Mouse (Mus musculus) hindbrain, postnatal 0 days (tissue): Measurements from ENCODE around the gene Zfp512b. TPM values are rescaled to one million over a fixed set of nuclear protein-coding genes. Genes with fewer than 3 reads are reported as not detected.
A peak's percentile ranks its signal among the peaks of the same experiment; 100 is the strongest.

ENCODE experiments used
- ATAC-seq: fragments of 200-750 bp; cut with Nextera tagmentation; 2 replicates; pipeline ENCODE4 v1.8.0; 2017; ENCODE audit warnings: mild to moderate bottlenecking, moderate TSS enrichment, moderate library complexity
- DNase-seq: peaks from one replicate; pipeline ENCODE4 v3.0.0-alpha.2; 2015; ENCODE audit warnings: low spot score
- H3K27ac ChIP-seq: fragments of 300-500 bp; sonication (generic); 2 replicates; pipeline ENCODE4 v1.5.1; 2014; ENCODE audit warnings: mild to moderate bottlenecking
- H3K27me3 ChIP-seq: fragments of 300-500 bp; sonication (generic); 2 replicates; pipeline ENCODE4 v1.6.1; 2014; ENCODE audit warnings: low read length, mixed read lengths; ENCODE audit not compliant: insufficient read depth
- H3K36me3 ChIP-seq: fragments of 300-500 bp; sonication (generic); 2 replicates; pipeline ENCODE4 v1.6.1; 2014; ENCODE audit warnings: low read length, mixed read lengths; ENCODE audit not compliant: insufficient read depth
- H3K4me1 ChIP-seq: fragments of 300-500 bp; sonication (generic); 2 replicates; pipeline ENCODE4 v1.6.1; 2014; ENCODE audit warnings: antibody characterized with exemption, low read length, mixed read lengths; ENCODE audit not compliant: insufficient read depth
- H3K4me2 ChIP-seq: fragments of 300-500 bp; sonication (generic); 2 replicates; pipeline ENCODE4 v1.6.1; 2014; ENCODE audit warnings: low read depth, mild to moderate bottlenecking, low read length, moderate library complexity, mixed read lengths
- H3K4me3 ChIP-seq: fragments of 300-500 bp; sonication (generic); 2 replicates; pipeline ENCODE4 v1.5.1; 2014; ENCODE audit warnings: low read length
- H3K9ac ChIP-seq: fragments of 300-500 bp; sonication (generic); replicated peaks from 2 replicates; pipeline ENCODE4 v1.6.1; 2014; ENCODE audit warnings: mild to moderate bottlenecking, low read length, moderate library complexity, mixed read lengths
- H3K9me3 ChIP-seq: fragments of 300-500 bp; sonication (generic); 2 replicates; pipeline ENCODE4 v1.6.1; 2016; ENCODE audit warnings: low read length, mixed read lengths
- CTCF ChIP-seq: IDR thresholded peaks from 2 replicates; pipeline ENCODE4 v1.5.1; 2016; ENCODE audit warnings: antibody characterized with exemption, control low read depth, low read depth
- WGBS: fragments of 180-500 bp; shearing (Covaris S2); extraction: QIAGEN DNeasy Blood & Tissue Kit; methylation state at CpG from one replicate; pipeline ENCODE4 v1.1.7; 2014; 5-methylcytosine and 5-hydroxymethylcytosine counted together
- polyA plus RNA-seq: library from polyadenylated mRNA; unstranded; fragments of >200 nt; fragmentation: Nextera tagmentation; extraction: Ambion mirVana; gene quantifications from 2 replicates; pipeline ENCODE4 v1.2.1, GENCODE M21; 2015
- total RNA-seq: library from RNA; depleted of rRNA; stranded (reverse); fragments of >200 nt; gene quantifications from 2 replicates; pipeline ENCODE4 v1.2.3, GENCODE M21; 2014

Zfp512b gene
- total and polyA plus RNA-seq, 2 experiments from 2014 or later: 66.2 to 74.6 TPM

DNA sequence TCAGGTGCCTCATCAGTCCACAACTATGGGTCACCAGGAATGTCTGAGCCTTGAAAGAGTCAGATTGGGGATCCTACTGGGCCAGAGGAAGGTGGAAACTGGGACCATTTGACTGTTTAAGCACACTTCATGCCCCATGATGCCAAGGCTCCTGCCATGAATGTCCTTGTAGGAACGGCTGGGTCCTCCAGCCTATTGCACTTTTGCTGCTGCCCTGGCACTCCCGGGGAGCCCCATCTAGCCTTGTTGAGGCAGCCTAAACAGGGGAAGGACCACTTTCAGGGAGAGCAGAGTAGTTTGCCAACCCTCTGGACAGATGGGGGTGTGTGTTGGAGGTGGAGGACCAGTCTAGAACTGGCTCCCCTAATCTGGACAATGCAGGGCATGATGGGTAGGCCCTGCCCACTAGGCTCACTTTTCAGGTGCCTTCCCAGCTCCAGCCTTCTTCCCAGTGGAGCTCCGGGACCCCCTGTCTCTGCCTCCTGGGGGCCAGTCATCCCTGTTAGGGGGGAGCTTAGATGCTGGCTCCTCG, 8.1 kb downstream of the Zfp512b start, which contains the start of gene Uckl1:
Uckl1 (minus strand) TSS at position 482 of the 532 bp plus-strand sequence.
- Histone ChIP-seq H3K9me3 (no peaks in the 10 kb centered on the region), H3K36me3 (peaks cover 47% of the 10 kb centered on the region), H3K4me1 (peaks cover 5% of the 10 kb centered on the region; the same call in 1 of the 2 replicates), H3K27ac (no peak within 1 kb of the TSS), H3K9ac (no peak within 1 kb of the TSS), H3K27me3 (no peaks in the 10 kb centered on the region), H3K4me3 (no peak within 1 kb of the TSS), H3K4me2 (no peak within 1 kb of the TSS)
- 90% methylated on average over 4 of the region's 4 CpGs for WGBS
- DNase-seq: no peak
- ATAC-seq: no peak
- TF ChIP-seq CTCF: no peak

DNA sequence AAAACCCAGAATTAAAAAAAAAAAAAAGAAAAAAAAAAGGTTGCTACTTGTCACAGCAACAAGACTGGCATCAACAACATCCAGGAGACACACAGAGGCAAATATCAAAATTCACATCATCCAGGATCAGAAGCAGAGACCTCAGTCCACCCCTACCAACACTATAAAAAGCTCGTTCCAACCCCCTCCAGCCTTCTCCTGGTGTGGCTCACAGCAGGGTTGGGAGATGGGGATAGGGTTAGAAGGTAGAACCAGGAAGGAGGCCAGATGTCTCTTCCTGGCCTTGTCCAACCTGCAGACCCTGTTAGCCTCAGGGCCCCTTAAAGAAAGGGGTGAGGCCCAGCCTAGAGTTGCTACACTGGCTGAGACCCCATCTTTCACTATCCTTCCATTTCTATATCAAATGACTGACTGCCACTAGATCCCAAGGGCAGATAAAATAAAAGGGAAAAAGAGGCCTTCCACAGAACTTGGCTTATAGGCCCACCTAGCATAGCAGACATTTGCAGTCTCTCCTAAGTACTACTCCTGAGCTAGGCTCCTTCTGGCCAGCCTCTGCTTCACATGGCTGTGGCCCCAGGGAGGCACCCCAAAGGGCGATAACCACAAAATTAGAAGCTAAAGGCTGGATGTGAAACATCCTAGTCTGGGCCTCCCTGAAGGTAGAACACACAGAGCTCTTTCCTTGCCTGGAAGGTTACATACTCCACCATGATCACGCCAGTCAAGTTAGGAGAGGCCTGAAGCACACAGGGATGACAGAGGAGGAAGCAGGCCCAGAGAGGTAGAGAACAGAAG, 8.9 kb downstream of the Zfp512b start:
- Histone ChIP-seq H3K36me3 (peaks cover 39% of the 10 kb centered on the region), H3K4me2 (no peak overlapping the region), H3K27me3 (no peaks in the 10 kb centered on the region), H3K27ac (no peak overlapping the region), H3K9me3 (no peaks in the 10 kb centered on the region), H3K4me3 (no peak overlapping the region), H3K9ac (no peak overlapping the region), H3K4me1 (peaks cover 5% of the 10 kb centered on the region; the same call in 1 of the 2 replicates)
- no peak for TF ChIP-seq CTCF
- 87% methylated on average over 3 of the region's 3 CpGs for WGBS
- DNase-seq (no peak), ATAC-seq (no peak)

DNA sequence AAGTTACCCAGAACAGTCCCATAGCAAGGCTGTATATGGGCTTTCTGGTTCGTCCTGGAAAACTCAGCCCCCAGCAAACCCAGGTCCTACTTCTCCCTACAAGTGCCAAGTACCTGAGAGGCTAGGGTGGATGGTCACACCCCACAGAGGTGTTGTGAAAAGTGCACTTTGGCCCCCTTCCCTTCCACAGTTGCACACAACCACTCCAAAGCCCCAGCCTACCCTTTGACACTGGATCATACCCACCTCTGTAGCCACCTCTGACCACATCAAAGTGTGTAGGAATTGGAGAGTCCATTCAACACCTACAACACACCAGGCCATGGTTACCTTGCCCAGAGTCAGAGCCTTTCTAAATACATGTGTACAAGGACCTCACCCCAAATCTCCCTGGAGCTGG, 9.7 kb downstream of the Zfp512b start:
- Histone ChIP-seq H3K9ac (no peak overlapping the region), H3K9me3 (no peaks in the 10 kb centered on the region)
- 94% methylated on average over 1 of the region's 1 CpGs for WGBS

DNA sequence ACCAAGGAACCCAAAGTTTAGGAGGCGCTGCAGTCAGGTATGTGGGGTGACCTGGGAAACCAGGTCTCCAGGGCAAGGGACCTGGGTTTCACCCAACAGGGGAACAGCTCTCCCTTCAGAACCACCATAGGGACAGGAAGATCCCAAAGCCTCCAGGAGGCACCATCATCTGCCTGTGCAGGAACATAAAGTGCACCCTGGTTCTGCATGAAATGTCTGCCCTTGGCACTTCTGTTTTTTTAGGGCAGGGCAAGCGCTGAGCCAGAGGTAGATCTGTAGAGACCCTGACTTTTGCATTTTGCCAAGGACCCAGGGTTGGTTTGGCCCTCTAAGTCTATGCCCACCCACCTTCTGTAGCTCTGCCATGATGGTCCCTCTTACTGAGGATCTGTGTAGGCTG, 10.2 kb downstream of the Zfp512b start:
- 86% methylated on average over 2 of the region's 2 CpGs for WGBS
- Histone ChIP-seq H3K36me3 (peaks cover 32% of the 10 kb centered on the region), H3K4me1 (peaks cover 6% of the 10 kb centered on the region), H3K27ac (peak overlapping the region; percentile 20; the same call in 1 of the 2 replicates), H3K9me3 (no peaks in the 10 kb centered on the region), H3K4me3 (no peak overlapping the region), H3K27me3 (no peaks in the 10 kb centered on the region), H3K9ac (no peak overlapping the region; the same call in 1 of the 2 replicates), H3K4me2 (peak overlapping the region; percentile 96)
- ATAC-seq: no peak
- TF ChIP-seq CTCF: no peak
- DNase-seq: no peak

More for the DNA sequence above, 9.7 kb downstream of the Zfp512b start:
- ATAC-seq (no peak), DNase-seq (no peak)
- Histone ChIP-seq H3K4me1 (peaks cover 5% of the 10 kb centered on the region; the same call in 1 of the 2 replicates), H3K27me3 (no peaks in the 10 kb centered on the region), H3K4me3 (no peak overlapping the region), H3K27ac (no peak overlapping the region), H3K36me3 (peaks cover 37% of the 10 kb centered on the region), H3K4me2 (no peak overlapping the region)
- no peak for TF ChIP-seq CTCF

DNA sequence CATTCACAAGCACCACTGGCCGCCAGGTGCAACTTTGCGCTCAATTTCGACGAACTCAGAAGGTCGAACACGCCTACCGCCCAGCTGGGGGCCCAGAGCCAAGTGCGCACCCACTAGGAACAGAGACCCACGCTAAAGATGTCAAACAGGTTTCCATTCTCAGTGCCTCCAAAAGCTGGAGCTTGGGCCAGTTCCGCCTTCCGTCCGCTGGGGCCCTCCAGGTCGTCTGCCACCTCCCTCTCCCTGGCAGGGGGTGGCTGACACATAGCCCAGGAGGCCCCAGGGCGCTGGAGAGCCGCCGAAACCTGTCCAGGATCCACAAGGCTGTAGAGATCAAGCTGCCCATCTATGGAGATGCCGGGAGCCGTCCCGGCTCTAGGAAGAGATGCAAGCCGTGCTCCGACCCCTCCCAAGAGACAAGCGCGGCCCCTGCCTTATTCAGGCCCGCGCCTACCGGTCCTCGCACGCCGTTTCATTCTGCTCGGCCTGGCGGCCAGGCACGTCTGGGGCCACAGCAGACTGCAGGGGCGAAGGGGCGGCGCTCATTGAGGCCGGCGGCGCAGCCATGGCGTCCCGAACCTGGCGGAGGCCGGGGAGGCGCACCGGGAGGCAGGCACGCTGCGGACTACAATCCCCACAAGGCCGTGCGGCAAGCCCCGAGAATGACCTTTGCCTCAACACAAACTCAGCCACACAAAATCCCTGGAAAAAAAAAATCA, 11.0 kb downstream of the Zfp512b start:
- H3K4me1 ChIP-seq: peaks cover 8% of the 10 kb centered on the region

DNA sequence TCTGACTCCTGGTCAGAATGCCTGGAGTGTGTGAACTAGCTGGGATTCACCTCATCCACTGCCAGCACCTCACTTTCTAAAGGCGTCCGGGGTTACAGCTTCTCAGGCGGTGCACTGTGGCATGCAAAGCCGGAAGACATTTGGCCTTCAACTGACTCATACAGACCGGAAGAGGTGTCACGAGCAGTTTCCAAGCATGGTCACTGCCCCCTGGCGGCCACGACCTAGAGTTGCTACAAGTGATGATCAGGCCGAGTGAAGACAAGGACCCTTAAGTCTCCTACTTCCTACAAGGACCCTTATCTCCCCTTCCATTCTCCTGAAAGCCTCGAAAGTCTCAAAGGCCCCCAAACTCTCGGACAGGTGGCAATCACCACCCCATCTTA, 11.6 kb downstream of the Zfp512b start:
- ATAC-seq (peak; percentile 83), DNase-seq (peak; percentile 93)
- peak overlapping the region; percentile 94 for H3K27ac ChIP-seq
- peak; percentile 96 for TF ChIP-seq CTCF
- peaks cover 8% of the 10 kb centered on the region for H3K4me1 ChIP-seq
- peak overlapping the region; percentile 77 for H3K4me3 ChIP-seq
- no peaks in the 10 kb centered on the region for H3K9me3 ChIP-seq
- H3K27me3 ChIP-seq: no peaks in the 10 kb centered on the region
- H3K36me3 ChIP-seq: peaks cover 20% of the 10 kb centered on the region
- peak overlapping the region; percentile 96 for H3K4me2 ChIP-seq
- peak overlapping the region; percentile 75 for H3K9ac ChIP-seq
- 2% methylated on average over 11 of the region's 11 CpGs for WGBS

More for the DNA sequence above, 11.0 kb downstream of the Zfp512b start:
- peaks cover 25% of the 10 kb centered on the region for H3K36me3 ChIP-seq
- ATAC-seq (peak; percentile 78), DNase-seq (peak; percentile 87)
- peak overlapping the region; percentile 96 for H3K4me2 ChIP-seq
- no peak for TF ChIP-seq CTCF
- H3K9ac ChIP-seq: peak overlapping the region; percentile 75
- H3K9me3 ChIP-seq: no peaks in the 10 kb centered on the region
- under 1% methylated on average over 49 of the region's 49 CpGs for WGBS
- H3K27me3 ChIP-seq: no peaks in the 10 kb centered on the region
- peak overlapping the region; percentile 77 for H3K4me3 ChIP-seq
- peak overlapping the region; percentile 94 for H3K27ac ChIP-seq
